Mouse (Mus musculus): ENCODE measurements around the gene Frmd7.

Gene Frmd7

GRCm38 (mm10) chrX:50942610-50943009 lies at the start of gene Frmd7:
Gene Frmd7 (minus strand): TSS chrX:50942710.
- DNase-seq (ENCODE audit: low spot score) = no peak

DNA sequence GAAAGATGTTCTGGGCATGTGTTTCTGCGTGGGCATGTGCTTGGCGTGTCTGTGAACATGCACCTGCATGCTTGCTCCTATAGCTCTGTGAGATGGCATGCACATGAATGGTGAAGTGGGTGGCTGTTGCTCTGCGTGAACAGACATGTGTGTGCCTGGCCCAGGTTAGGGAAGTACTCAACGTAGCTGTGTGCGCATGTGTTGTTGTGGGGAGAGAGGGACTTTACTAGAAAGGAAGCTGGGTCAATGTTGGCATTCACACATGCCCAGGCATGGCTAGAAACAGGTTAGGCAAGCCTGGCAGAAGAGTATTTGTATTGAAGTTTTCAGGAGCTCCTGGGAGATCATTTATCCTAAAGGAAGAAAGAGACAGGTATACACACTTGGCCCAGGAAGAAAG lies 48.8 kb upstream of the Frmd7 start:
- peak; percentile 23 for DNase-seq (ENCODE audit: low spot score)

DNA sequence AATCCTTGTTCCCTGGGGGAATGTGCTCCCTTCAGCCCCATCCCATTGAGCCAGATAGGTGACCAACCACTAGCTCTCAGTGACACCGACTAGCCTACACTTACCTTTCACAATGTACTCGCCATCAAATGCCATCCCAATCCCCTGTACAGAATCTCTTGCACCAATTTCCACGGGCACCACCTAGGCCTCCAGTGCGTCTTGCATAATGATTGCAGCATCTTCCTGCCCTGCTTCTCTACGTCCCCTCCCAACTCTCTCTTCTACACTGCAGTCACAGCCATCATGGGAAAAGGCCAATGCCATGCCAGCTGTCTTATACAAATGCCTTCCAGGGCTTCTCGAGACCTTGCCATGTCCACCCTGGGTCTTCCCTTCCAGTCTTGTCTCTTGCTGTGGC lies 47.4 kb upstream of the Frmd7 start:
- DNase-seq (ENCODE audit: low spot score) = no peak

DNA sequence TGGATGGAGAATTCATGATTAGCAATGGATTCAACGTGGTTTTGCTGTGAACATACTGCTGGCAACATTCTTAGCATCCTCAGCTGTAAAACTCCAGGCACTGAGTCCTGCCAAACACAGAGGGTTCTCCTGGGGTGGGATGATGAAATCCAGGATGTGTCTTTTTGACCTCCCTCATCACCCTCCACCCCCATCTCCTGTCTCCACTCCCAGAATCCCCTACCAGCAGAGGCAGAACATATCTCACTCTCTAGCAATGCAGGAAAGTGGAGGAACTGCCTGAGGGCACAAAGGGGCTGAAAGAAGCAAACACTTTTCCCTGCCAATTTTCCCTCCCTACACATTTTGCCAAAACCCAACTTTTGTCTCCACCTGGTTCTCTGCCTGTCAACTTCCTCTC lies 46.1 kb upstream of the Frmd7 start:
- DNase-seq (ENCODE audit: low spot score) = no peak

- no peak for DNase-seq (ENCODE audit: low spot score)
These were observed 35.9 kb upstream of the Frmd7 start for GRCm38 (mm10) chrX:50978428-50978827.

- DNase-seq (ENCODE audit: low spot score) = no peak
These were observed 29.6 kb upstream of the Frmd7 start for GRCm38 (mm10) chrX:50972145-50972544.

- DNase-seq (ENCODE audit: low spot score) = no peak
These were observed 27.4 kb upstream of the Frmd7 start for GRCm38 (mm10) chrX:50969907-50970306.

DNA sequence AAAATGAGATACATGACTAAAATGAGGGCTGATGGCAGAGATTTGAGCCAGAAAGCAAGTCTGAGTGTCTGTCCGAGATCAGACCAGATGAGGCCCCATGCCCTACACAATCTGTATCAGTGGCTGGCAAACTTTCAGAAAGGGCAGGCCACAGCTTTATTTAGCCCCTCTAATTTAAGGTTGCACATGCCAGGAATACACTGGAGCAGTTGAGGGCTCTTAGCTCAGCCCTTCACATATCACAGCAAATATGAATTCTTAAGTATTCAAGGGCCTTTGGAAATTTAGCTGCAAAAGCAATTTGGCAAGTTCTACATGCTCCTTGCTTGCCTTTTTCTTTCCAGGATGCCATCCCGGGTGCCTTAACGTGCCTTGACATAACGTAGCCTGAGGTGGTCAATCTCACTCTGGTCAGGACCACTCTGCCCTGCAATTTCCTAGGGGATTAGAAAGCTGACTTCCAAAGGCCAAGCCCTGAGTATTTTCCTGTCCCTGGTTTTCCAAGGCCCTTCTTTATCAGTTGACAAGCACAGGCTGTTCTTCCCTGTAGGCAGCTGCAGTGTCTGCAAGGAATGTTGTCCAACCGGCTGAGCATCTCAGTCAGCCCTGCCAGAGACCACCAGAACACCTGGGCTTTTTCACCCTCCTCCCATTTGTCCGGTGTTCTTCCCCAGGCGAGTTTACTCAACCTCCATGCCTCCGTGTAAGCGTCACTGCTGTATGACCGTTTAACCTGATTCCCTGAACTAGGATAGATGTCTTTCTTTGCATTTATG lies 25.8 kb upstream of the Frmd7 start:
- no peak for DNase-seq (ENCODE audit: low spot score)

DNA sequence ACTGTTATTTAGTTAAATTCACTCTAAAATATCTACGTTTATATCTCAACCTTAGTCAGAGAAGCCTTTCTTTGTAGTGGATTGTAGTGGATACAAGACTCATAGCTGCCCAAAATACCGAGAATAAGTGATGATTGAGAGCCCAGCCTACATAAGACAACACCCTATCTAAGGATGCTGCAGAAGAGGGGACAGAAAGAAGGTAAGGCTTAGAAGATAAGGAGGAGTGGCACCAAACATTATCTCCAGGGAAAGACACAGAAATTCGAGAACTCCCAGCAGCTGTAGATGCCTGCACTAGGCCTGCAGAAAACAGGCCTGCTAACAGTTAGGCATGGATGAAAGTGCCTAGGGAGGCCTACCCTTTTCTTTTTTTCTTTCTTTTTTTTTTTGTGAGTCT lies 22.6 kb upstream of the Frmd7 start:
- no peak for DNase-seq (ENCODE audit: low spot score)

- DNase-seq (ENCODE audit: low spot score) = no peak
These were observed 20.4 kb upstream of the Frmd7 start for GRCm38 (mm10) chrX:50962955-50963354.

- DNase-seq (ENCODE audit: low spot score) = peak; percentile 14
These were observed 6.1 kb upstream of the Frmd7 start for GRCm38 (mm10) chrX:50948633-50949032.

GRCm38 (mm10) chrX:50948116-50948515 lies 5.6 kb upstream of the Frmd7 start:
- DNase-seq (ENCODE audit: low spot score) = no peak

DNA sequence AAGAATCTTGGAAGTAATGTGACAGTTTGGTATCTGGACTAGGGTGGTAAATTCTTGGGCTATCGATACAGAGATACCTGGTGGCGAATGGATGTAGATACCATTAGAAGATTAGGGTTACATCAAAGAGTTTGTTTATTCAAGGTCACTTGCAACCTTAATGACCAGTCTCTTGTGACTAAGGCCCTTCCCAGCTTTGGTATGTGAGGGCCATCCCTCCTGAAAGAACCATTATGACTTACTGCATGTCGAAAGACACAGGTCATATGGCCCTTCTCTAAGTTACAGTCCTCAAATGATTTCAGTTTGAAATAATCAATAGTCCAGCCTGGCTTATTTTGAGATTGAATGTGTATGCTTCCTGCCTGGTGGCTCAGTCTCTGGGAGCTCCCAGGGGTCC lies 5.4 kb downstream of the Frmd7 start:
- no peak for DNase-seq (ENCODE audit: low spot score)

DNA sequence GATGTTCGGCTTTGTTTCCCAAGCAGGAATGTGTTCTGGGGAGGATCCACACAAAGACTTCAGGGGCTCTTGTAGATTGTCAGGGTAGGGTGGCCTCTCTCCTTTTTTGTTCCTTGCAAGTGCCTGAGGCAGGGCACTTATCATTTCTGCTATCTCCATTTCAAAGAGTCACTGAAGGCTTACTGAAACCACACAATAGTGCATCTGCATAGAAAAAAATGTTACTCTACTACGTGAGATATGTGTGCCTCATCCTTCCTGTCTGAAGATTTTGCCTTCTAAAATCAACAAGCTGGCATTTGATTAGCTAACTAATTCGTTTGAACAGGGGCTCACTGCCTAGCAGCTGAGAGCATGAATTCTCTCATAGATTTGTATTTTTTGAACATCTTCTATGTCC lies 12.2 kb downstream of the Frmd7 start:
- no peak for DNase-seq (ENCODE audit: low spot score)

DNA sequence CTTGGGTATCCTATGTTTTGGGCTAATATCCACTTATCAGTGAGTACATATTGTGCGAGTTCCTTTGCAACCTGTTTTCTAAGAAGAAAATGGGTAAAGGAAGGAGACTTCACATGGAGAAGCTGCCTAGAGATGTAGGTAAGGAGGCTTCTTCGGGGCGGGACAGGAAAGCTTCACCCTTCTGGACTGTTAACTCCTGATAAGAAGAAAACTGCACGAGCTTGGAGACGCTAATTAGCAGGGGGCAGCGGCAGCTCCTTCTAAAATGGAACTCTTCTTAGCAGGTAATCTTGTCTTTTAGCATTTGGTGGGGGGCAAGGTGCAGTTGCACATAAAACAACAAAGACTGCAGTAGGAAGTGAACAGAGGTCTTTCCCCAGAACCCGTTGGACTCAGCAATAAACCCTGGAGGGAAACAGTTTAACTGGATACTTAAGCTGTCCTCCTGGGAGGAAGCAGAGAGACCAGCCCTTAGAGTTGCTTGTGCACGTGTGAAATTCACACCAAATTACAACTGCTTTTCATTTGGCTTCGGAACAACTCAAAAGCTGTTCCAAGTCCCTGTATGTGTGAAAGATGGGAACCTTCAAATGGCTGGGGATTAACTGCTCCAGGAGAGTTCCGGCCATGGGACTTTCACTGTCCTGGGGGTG lies 15.5 kb downstream of the Frmd7 start:
- no peak for DNase-seq (ENCODE audit: low spot score)

DNA sequence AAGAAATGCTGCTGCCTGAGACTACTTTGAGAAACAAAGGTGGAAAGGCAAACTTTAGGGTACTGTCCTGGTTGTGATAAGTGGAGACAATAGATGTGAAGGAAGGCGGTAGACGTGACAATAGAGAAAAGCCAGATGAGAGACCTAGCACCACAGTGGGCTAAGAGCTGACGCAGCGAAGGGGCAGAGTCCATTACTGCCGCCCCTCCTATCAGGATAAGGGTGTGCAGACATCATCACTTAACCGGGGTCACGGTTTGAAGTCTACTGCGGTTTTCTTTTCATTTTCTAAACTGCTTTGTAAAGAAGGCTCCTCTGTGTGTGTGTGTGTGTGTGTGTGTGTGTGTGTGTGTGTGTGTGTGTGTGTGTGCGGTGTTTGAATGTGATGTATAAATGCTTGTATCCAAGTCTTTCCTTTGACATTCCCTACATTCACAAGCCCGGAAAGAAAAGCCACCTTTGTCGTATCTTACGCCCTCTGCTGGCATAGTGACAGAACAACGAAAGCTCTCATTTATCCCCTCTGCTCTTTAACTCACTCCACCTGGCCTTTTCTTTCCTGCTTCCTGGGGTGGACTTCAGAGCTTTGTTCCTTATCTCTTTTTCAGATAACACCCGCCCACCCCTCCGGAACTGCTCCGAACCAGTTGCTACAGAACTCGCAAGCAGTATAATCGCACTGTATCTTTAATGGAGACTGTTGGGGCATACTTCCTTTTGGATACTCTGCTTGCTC lies 17.7 kb downstream of the Frmd7 start:
- no peak for DNase-seq (ENCODE audit: low spot score)

DNA sequence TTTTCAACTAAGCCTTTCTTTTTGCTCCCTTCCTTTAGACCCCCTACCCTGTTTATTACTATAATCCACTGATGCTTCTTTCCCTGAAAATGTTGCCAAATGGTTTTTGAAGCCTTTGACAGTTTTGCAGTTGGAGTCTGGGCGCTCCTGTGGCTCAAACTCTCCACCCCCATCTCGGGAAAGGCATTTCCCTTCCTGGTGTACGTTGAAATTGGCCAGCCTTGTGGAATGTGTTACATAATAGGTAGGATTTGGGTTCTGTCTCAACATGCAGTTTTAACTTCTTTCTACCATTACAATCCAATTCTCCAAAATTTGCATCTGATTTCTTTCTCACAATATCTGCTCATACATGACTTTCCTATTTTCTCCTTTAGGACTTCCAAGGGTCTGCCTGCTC lies 23.8 kb downstream of the Frmd7 start:
- no peak for DNase-seq (ENCODE audit: low spot score)

DNA sequence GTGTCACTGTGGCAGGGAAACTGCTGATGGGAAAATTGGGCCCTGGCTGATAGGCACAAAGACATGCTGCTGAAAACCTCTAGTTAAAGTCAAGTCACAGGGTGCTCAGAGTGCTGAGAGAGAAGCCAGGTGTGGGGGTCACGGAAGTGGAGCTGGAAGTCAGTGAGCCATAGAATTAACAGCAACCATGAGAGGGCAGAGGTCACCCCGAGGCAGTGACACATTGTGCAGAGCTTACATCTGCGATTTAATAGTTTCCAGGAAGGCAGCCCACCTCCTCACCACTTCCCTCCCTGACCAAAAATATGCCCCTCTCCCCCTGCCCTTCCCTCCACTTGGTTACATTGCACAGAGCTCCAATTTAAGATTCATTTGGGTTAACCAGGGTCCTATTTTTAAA lies 25.1 kb downstream of the Frmd7 start:
- DNase-seq (ENCODE audit: low spot score) = no peak

DNA sequence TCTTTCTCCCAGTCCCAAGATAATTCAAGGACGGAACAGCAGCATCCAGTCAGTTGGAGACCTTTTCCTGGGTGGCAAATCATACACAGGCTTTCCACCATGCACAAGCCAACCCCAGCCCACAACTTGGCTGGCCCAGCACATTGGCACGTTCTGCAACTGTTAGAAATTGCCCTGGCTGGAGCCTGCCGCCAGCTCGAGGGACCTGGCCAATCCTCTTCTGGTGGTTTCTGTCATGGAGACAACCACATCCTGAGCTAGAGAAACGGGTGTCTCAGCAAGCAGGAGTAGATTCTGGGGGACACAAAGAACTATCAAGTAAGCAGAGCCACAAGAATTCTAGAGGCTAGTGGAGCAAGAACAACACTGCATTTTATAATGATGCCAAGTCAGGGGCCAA lies 32.6 kb downstream of the Frmd7 start:
- no peak for DNase-seq (ENCODE audit: low spot score)

GRCm38 (mm10) chrX:50903497-50903896 lies 39.0 kb downstream of the Frmd7 start:
- no peak for DNase-seq (ENCODE audit: low spot score)

DNA sequence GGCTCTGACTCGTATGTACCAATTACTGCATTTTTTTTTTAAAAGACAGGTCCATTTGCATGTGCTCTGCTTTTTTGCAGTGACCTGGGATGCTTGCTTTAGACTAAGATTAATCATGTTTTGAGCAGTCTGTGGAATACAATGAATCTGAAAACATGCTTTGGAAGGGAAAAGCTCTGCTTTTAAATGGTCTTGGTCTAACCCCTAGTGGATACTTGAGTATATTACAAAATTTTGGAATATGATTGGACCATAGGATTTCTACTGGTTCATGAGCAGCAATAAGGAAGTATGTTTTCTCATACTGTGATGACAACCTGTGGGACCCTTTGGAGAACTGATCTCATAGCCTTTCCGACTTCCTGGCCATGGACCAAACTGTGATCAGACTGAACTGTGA lies 54.5 kb downstream of the Frmd7 start:
- DNase-seq (ENCODE audit: low spot score) = no peak

- no peak for DNase-seq (ENCODE audit: low spot score)
These were observed 68.1 kb downstream of the Frmd7 start for GRCm38 (mm10) chrX:50874246-50875002.

All from urinary bladder, postnatal 25 days (tissue).